Mouse (Mus musculus) olfactory bulb, adult 2 months (tissue): ENCODE measurements around the gene Myod1.

Experiments used
- CTCF ChIP-seq: fragments of 200-500 bp; IDR thresholded peaks from 2 replicates; pipeline ENCODE4 v1.5.1; 2012; ENCODE audit warnings: low read depth, mild to moderate bottlenecking, low read length, moderate library complexity; ENCODE audit not compliant: insufficient read depth
- POLR2A ChIP-seq: fragments of 200-500 bp; IDR thresholded peaks from 2 replicates; pipeline ENCODE4 v1.6.1; 2012; ENCODE audit warnings: mild to moderate bottlenecking, low read depth, low read length, moderate library complexity; ENCODE audit not compliant: insufficient read depth

GRCm38 (mm10) chr7:46389456-46390085 is 13.3 kb downstream of the Myod1 start:
- no peak for TF ChIP-seq CTCF
- TF ChIP-seq POLR2A = no peak
